27 mouse cellular contexts compared by ENCODE assay signal in the genomic region with DNA sequence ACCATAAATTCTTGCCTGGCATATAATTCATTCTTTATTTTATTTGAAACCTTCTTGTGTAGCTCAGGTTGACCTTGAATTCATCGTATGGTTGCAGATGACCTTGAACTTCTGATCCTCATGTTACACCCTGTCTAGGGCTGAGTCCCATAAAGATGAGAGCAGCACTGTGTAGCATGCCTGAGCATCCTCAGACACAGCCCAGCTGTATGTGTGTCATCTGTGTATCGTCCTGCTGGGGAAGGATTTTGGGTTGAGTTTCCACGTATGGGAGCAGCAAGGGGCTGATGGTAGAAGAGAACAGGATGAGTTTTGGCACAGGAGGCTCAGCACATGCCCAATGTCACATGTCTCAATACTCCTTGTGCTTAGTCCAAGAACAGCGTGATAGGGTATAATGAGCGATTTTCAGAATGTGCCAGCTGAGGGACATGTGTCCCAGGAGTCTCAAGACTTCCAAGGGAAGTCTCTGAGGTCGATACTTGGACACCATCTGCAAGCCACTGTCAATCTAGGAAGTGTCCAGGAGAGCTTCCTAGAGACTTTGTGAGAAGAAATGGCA. TPM values are rescaled to one million over a fixed set of nuclear protein-coding genes. Genes with fewer than 3 reads are reported as not detected.
DNase-seq lines count a peak whose midpoint lies in the region; ATAC-seq lines count a peak whose summit lies in the region.
"Had no signal": no experiment of that assay in that cellular context is flagged by ENCODE, and none has a peak within 500 bp of the region (broad histone marks: within the 10 kb centered on the region; RNA-seq: fewer than 3 reads in every experiment).

No protein-coding gene starts in this region.

- no peak overlapping the region for H3K4me2 ChIP-seq in forebrain, embryonic 16.5 days (ENCODE audit: low read length)
- H3K4me2 ChIP-seq in forebrain, embryonic 11.5 days (ENCODE audit: low read depth, low read length, severe bottlenecking): no peak overlapping the region
- H3K4me2 ChIP-seq in midbrain, embryonic 13.5 days (replicated peaks): no peak overlapping the region
- H3K4me2 ChIP-seq: heart, embryonic 13.5 days; hindbrain, embryonic 14.5 days; liver, embryonic 15.5 days; stomach, embryonic 15.5 days had no signal

- ATAC-seq in cerebellum, adult (ENCODE audit: insufficient number of reproducible peaks, low FRiP score, low TSS enrichment): no peak
- ATAC-seq in forebrain, embryonic 16.5 days: peak; percentile 49; the same call in 1 of the 2 replicates
- no peak for ATAC-seq in forebrain, embryonic 11.5 days (replicated peaks; ENCODE audit: low FRiP score)
- 0 out of 2 replicates have a peak, but pooled peaks have one; percentile 45 for ATAC-seq in midbrain, embryonic 13.5 days
- ATAC-seq: activated CD4-positive, CD25-positive, alpha-beta regulatory T cell, adult 4 months; lung, postnatal 0 days had no signal

- no peak overlapping the region for H3K27ac ChIP-seq in forebrain, embryonic 16.5 days (ENCODE audit: low read length)
- H3K27ac ChIP-seq in forebrain, embryonic 11.5 days (ENCODE audit: low read depth, low read length): no peak overlapping the region
- H3K27ac ChIP-seq in midbrain, embryonic 13.5 days: no peak overlapping the region
- H3K27ac ChIP-seq: embryonic facial prominence, embryonic 10.5 days; heart, embryonic 13.5 days; hindbrain, embryonic 14.5 days; kidney, postnatal 0 days; left cerebral cortex, adult 2 months; limb, embryonic 10.5 days; liver, embryonic 15.5 days; macrophage; stomach, embryonic 15.5 days had no signal

- H3K4me3 ChIP-seq in forebrain, embryonic 16.5 days (replicated peaks; ENCODE audit: low read length): no peak overlapping the region
- H3K4me3 ChIP-seq in forebrain, embryonic 11.5 days (ENCODE audit: low read depth, low read length): no peak overlapping the region
- H3K4me3 ChIP-seq in midbrain, embryonic 13.5 days (replicated peaks): no peak overlapping the region
- H3K4me3 ChIP-seq: embryonic facial prominence, embryonic 10.5 days; heart, embryonic 13.5 days; left cerebral cortex, adult 2 months; limb, embryonic 10.5 days; liver, embryonic 15.5 days; stomach, embryonic 15.5 days had no signal

- H3K4me1 ChIP-seq in forebrain, embryonic 16.5 days (replicated peaks; ENCODE audit: control insufficient read depth, insufficient read depth, low read length): no peaks in the 10 kb centered on the region
- H3K4me1 ChIP-seq in forebrain, embryonic 11.5 days (replicated peaks; ENCODE audit: control insufficient read depth, insufficient read depth, low read length): no peaks in the 10 kb centered on the region
- peaks cover 16% of the 10 kb centered on the region for H3K4me1 ChIP-seq in midbrain, embryonic 13.5 days (replicated peaks)
- H3K4me1 ChIP-seq: limb, embryonic 10.5 days; stomach, embryonic 15.5 days had no signal

- H3K27me3 ChIP-seq in forebrain, embryonic 16.5 days (replicated peaks; ENCODE audit: control insufficient read depth, insufficient read depth, low read length): no peaks in the 10 kb centered on the region
- H3K27me3 ChIP-seq in forebrain, embryonic 11.5 days (ENCODE audit: control insufficient read depth, insufficient read depth, low read length): no peaks in the 10 kb centered on the region
- no peaks in the 10 kb centered on the region for H3K27me3 ChIP-seq in midbrain, embryonic 13.5 days
- H3K27me3 ChIP-seq: heart, embryonic 13.5 days; liver, embryonic 15.5 days; stomach, embryonic 15.5 days had no signal

- no peak overlapping the region for H3K9ac ChIP-seq in forebrain, embryonic 16.5 days (replicated peaks; ENCODE audit: low read depth, low read length)
- H3K9ac ChIP-seq in forebrain, embryonic 11.5 days (ENCODE audit: low read length): no peak overlapping the region
- no peak overlapping the region for H3K9ac ChIP-seq in midbrain, embryonic 13.5 days (replicated peaks)
- H3K9ac ChIP-seq: heart, embryonic 13.5 days; hindbrain, embryonic 14.5 days; liver, embryonic 15.5 days; stomach, embryonic 15.5 days had no signal

- intact Hi-C loops in left cerebral cortex, postnatal 4 days (cut with DNase I): no loop called here
- intact Hi-C loops in left cerebral cortex, postnatal 10 days (cut with DNase I): no loop called here

- peak; percentile 14 for DNase-seq in cerebellum, adult 11-12 months
- DNase-seq in forebrain, embryonic 11.5 days (ENCODE audit: low spot score): no peak
- DNase-seq in left cerebral cortex, postnatal 4 days: peak; percentile 13
- DNase-seq in left cerebral cortex, postnatal 10 days (ENCODE audit: extremely low spot score in 1 of 2, low spot score in 2 of 2): no peak
- DNase-seq in lung, adult 18-20 months: no peak
- DNase-seq: adrenal gland, postnatal 10 days; gastrocnemius, postnatal 25 days; heart, postnatal 14 days; kidney, adult 18-20 months; layer of hippocampus, adult 9-11 months; liver; thymus, adult 18-20 months; thymus, postnatal 36 days had no signal

- no peaks in the 10 kb centered on the region for H3K9me3 ChIP-seq in forebrain, embryonic 16.5 days (ENCODE audit: control insufficient read depth, low read length)
- no peaks in the 10 kb centered on the region for H3K9me3 ChIP-seq in forebrain, embryonic 11.5 days (ENCODE audit: control insufficient read depth, low read length)
- no peaks in the 10 kb centered on the region for H3K9me3 ChIP-seq in midbrain, embryonic 13.5 days
- H3K9me3 ChIP-seq: embryonic facial prominence, embryonic 10.5 days; heart, embryonic 13.5 days; limb, embryonic 10.5 days; liver, embryonic 15.5 days; stomach, embryonic 15.5 days had no signal

- H3K36me3 ChIP-seq in forebrain, embryonic 16.5 days (ENCODE audit: control insufficient read depth, insufficient read depth): no peaks in the 10 kb centered on the region
- H3K36me3 ChIP-seq in forebrain, embryonic 11.5 days (ENCODE audit: control insufficient read depth, insufficient read depth, low read length): no peaks in the 10 kb centered on the region
- H3K36me3 ChIP-seq in midbrain, embryonic 13.5 days: 0 out of 2 replicates have a peak, but pooled peaks cover 5% of the 10 kb centered on the region
- H3K36me3 ChIP-seq: embryonic facial prominence, embryonic 10.5 days; limb, embryonic 10.5 days; stomach, embryonic 15.5 days had no signal

- WGBS in forebrain, embryonic 16.5 days: 73% methylated on average over 6 of the region's 6 CpGs
- 90% methylated on average over 6 of the region's 6 CpGs for WGBS in forebrain, embryonic 11.5 days
- WGBS in midbrain, embryonic 13.5 days: 75% methylated on average over 6 of the region's 6 CpGs

RNA-seq across cellular contexts. Expression of a gene that starts 45.1 kb away (rescaled TPM):
- 43.8 and 47.4 TPM in 2 replicates for polyA plus RNA-seq in forebrain, embryonic 16.5 days (2015; fragmentation: Nextera tagmentation; extraction: Ambion mirVana)
- polyA plus RNA-seq in forebrain, embryonic 11.5 days (2014; fragmentation: Nextera tagmentation; extraction: Ambion mirVana): 27.0 and 29.7 TPM in 2 replicates
- 10 to 100 TPM; 19.0 to 21.3 TPM for total RNA-seq in left cerebral cortex, postnatal 4 days (2021)
- total RNA-seq in left cerebral cortex, postnatal 10 days (2021): 10 to 100 TPM; 26.3 to 26.5 TPM
- 46.9 and 48.6 TPM in 2 replicates for polyA plus RNA-seq in midbrain, embryonic 13.5 days (2015; fragmentation: Nextera tagmentation; extraction: Ambion mirVana)

RNA-seq across cellular contexts. Expression of a gene that starts 52.1 kb away (rescaled TPM):
- polyA plus RNA-seq in forebrain, embryonic 16.5 days (2015; fragmentation: Nextera tagmentation; extraction: Ambion mirVana): 0.90 and 1.6 TPM in 2 replicates
- polyA plus RNA-seq in forebrain, embryonic 11.5 days (2014; fragmentation: Nextera tagmentation; extraction: Ambion mirVana): 0.53 and 1.2 TPM in 2 replicates
- total RNA-seq in left cerebral cortex, postnatal 4 days (2021): 1 to 10 TPM; 1.7 to 2.0 TPM
- 1 to 10 TPM; 3.9 to 4.0 TPM for total RNA-seq in left cerebral cortex, postnatal 10 days (2021)
- polyA plus RNA-seq in midbrain, embryonic 13.5 days (2015; fragmentation: Nextera tagmentation; extraction: Ambion mirVana): 0.92 and 1.1 TPM in 2 replicates

Comparison
In these comparisons a context has a peak if more than half of its experiments do, and no peak if none do; other contexts are left out.
1. DNase-seq: peak in cerebellum, adult 11-12 months (single experiment) and left cerebral cortex, postnatal 4 days (single experiment); none in forebrain, embryonic 11.5 days (single experiment), left cerebral cortex, postnatal 10 days (0 of 2) and lung, adult 18-20 months (0 of 2).
2. ATAC-seq: peak in forebrain, embryonic 16.5 days (single experiment) and midbrain, embryonic 13.5 days (single experiment); none in cerebellum, adult (single experiment) and forebrain, embryonic 11.5 days (single experiment).